Mouse (Mus musculus): ENCODE measurements around the gene E330021D16Rik. TPM values are rescaled to one million over a fixed set of nuclear protein-coding genes. Genes with fewer than 3 reads are reported as not detected.

Gene E330021D16Rik
- polyA plus RNA-seq, 1 experiment from 2014 or later, result not detected

- Histone ChIP-seq H3K9ac (no peak overlapping the region), H3K9me3 (no peaks in the 10 kb centered on the region), H3K27me3 (no peaks in the 10 kb centered on the region), H3K4me2 (no peak overlapping the region), H3K27ac (no peak overlapping the region), H3K4me1 (no peaks in the 10 kb centered on the region), H3K36me3 (replicated peaks) (no peaks in the 10 kb centered on the region), H3K4me3 (replicated peaks) (no peak overlapping the region)
- 86% methylated on average over 5 of the region's 5 CpGs for WGBS
- ATAC-seq (ENCODE audit: low FRiP score), result no peak
These were observed 56.9 kb downstream of the E330021D16Rik start for GRCm38 (mm10) chr6:136358471-136358870.

GRCm38 (mm10) chr6:136353399-136354184 is 61.8 kb downstream of the E330021D16Rik start:
- Histone ChIP-seq H3K4me3 (replicated peaks) (no peak overlapping the region), H3K4me2 (no peak overlapping the region), H3K36me3 (replicated peaks) (no peaks in the 10 kb centered on the region), H3K27me3 (no peaks in the 10 kb centered on the region), H3K9me3 (no peaks in the 10 kb centered on the region), H3K9ac (no peak overlapping the region), H3K4me1 (no peaks in the 10 kb centered on the region), H3K27ac (no peak overlapping the region)
- WGBS, result 40% methylated on average over 11 of the region's 11 CpGs
- ATAC-seq (ENCODE audit: low FRiP score), result 0 out of 2 replicates have a peak, but pooled peaks have one; percentile 23

Other genes starting within 250 kb of the E330021D16Rik start
- gene Grin2b, start 242.1 kb downstream of the E330021D16Rik start, polyA plus RNA-seq (2016; fragmentation: Nextera tagmentation; extraction: Ambion mirVana), result 7.3 and 9.5 TPM in 2 replicates
- not detected in 2 replicates for gene Gm8994, start 88.0 kb downstream of the E330021D16Rik start, polyA plus RNA-seq (2016; fragmentation: Nextera tagmentation; extraction: Ambion mirVana)
- gene Atf7ip, start 90.6 kb upstream of the E330021D16Rik start, polyA plus RNA-seq (2016; fragmentation: Nextera tagmentation; extraction: Ambion mirVana), result 63.2 and 72.4 TPM in 2 replicates
- 0.41 and 1.0 TPM in 2 replicates for gene Plbd1, start 246.4 kb upstream of the E330021D16Rik start, polyA plus RNA-seq (2016; fragmentation: Nextera tagmentation; extraction: Ambion mirVana)